Mouse (Mus musculus): Measurements from ENCODE around the gene Cdh3.

Cdh3 gene

GRCm38 (mm10) chr8:106527241-106528036 is 16.7 kb downstream of the Cdh3 start:
- no peak for DNase-seq (ENCODE audit: low read depth, low spot score)

GRCm38 (mm10) chr8:106528596-106529249 is 18.0 kb downstream of the Cdh3 start:
- no peak for DNase-seq (ENCODE audit: low read depth, low spot score)

- DNase-seq (ENCODE audit: low read depth, low spot score), result no peak
Observed at GRCm38 (mm10) chr8:106529885-106530482, 19.3 kb downstream of the Cdh3 start.

GRCm38 (mm10) chr8:106530566-106530965 is 19.9 kb downstream of the Cdh3 start:
- DNase-seq (ENCODE audit: low read depth, low spot score), result no peak

GRCm38 (mm10) chr8:106533709-106534108 is 23.0 kb downstream of the Cdh3 start:
- no peak for DNase-seq (ENCODE audit: low read depth, low spot score)

- DNase-seq (ENCODE audit: low read depth, low spot score), result no peak
Observed at GRCm38 (mm10) chr8:106534449-106534848, 23.8 kb downstream of the Cdh3 start.

- no peak for DNase-seq (ENCODE audit: low read depth, low spot score)
Observed at GRCm38 (mm10) chr8:106535448-106535847, 24.8 kb downstream of the Cdh3 start.

GRCm38 (mm10) chr8:106539193-106539592 is 28.5 kb downstream of the Cdh3 start:
- DNase-seq (ENCODE audit: low read depth, low spot score), result no peak

- DNase-seq (ENCODE audit: low read depth, low spot score), result no peak
Observed at GRCm38 (mm10) chr8:106541002-106541401, 30.3 kb downstream of the Cdh3 start.

- no peak for DNase-seq (ENCODE audit: low read depth, low spot score)
Observed at GRCm38 (mm10) chr8:106543043-106543442, 32.4 kb downstream of the Cdh3 start.

- DNase-seq (ENCODE audit: low read depth, low spot score), result no peak
Observed at GRCm38 (mm10) chr8:106545149-106545548, 34.5 kb downstream of the Cdh3 start.

- no peak for DNase-seq (ENCODE audit: low read depth, low spot score)
Observed at GRCm38 (mm10) chr8:106546746-106547145, 36.1 kb downstream of the Cdh3 start.

GRCm38 (mm10) chr8:106548366-106548936 is 37.8 kb downstream of the Cdh3 start:
- DNase-seq (ENCODE audit: low read depth, low spot score), result no peak

GRCm38 (mm10) chr8:106550906-106551305 is 40.2 kb downstream of the Cdh3 start:
- no peak for DNase-seq (ENCODE audit: low read depth, low spot score)

GRCm38 (mm10) chr8:106554011-106554410 is 43.3 kb downstream of the Cdh3 start:
- no peak for DNase-seq (ENCODE audit: low read depth, low spot score)

- DNase-seq (ENCODE audit: low read depth, low spot score), result no peak
Observed at GRCm38 (mm10) chr8:106556068-106556645, 45.5 kb downstream of the Cdh3 start.

GRCm38 (mm10) chr8:106559844-106560243 is 49.2 kb downstream of the Cdh3 start:
- DNase-seq (ENCODE audit: low read depth, low spot score), result no peak

GRCm38 (mm10) chr8:106561097-106561865 is 50.6 kb downstream of the Cdh3 start:
- no peak for DNase-seq (ENCODE audit: low read depth, low spot score)

GRCm38 (mm10) chr8:106563691-106564182 is 53.0 kb downstream of the Cdh3 start:
- no peak for DNase-seq (ENCODE audit: low read depth, low spot score)

- DNase-seq (ENCODE audit: low read depth, low spot score), result no peak
Observed at GRCm38 (mm10) chr8:106569006-106569405, 58.3 kb downstream of the Cdh3 start.

- DNase-seq (ENCODE audit: low read depth, low spot score), result no peak
Observed at GRCm38 (mm10) chr8:106570386-106570785, 59.7 kb downstream of the Cdh3 start.
